Mouse (Mus musculus) midbrain, postnatal 0 days (tissue): Measurements from ENCODE around the gene Palm3. TPM values are rescaled to one million over a fixed set of nuclear protein-coding genes. Genes with fewer than 3 reads are reported as not detected.

Experiments used
- ATAC-seq: fragments of 200-750 bp; cut with Nextera tagmentation; 2 replicates; pipeline ENCODE4 v1.8.0; 2017; ENCODE audit warnings: moderate number of reproducible peaks, mild to moderate bottlenecking, moderate TSS enrichment, moderate library complexity; ENCODE audit not compliant: low FRiP score
- DNase-seq: peaks from one replicate; pipeline ENCODE4 v3.0.0-alpha.2; 2015; ENCODE audit warnings: low spot score
- H3K27ac ChIP-seq: fragments of 300-500 bp; sonication (generic); 2 replicates; pipeline ENCODE4 v1.5.1; 2014; ENCODE audit warnings: low read depth, mild to moderate bottlenecking, low read length, mixed read lengths
- H3K27me3 ChIP-seq: fragments of 300-500 bp; sonication (generic); 2 replicates; pipeline ENCODE4 v1.6.1; 2014; ENCODE audit warnings: low read length, control low read depth, mixed read lengths; ENCODE audit not compliant: insufficient read depth
- H3K36me3 ChIP-seq: fragments of 300-500 bp; sonication (generic); 2 replicates; pipeline ENCODE4 v1.6.1; 2014; ENCODE audit warnings: low read length, control low read depth, mixed read lengths; ENCODE audit not compliant: insufficient read depth
- H3K4me1 ChIP-seq: fragments of 300-500 bp; sonication (generic); 2 replicates; pipeline ENCODE4 v1.6.1; 2014; ENCODE audit warnings: mild to moderate bottlenecking, control low read depth, antibody characterized with exemption, low read length, mixed read lengths; ENCODE audit not compliant: insufficient read depth
- H3K4me2 ChIP-seq: fragments of 300-500 bp; sonication (generic); 2 replicates; pipeline ENCODE4 v1.6.1; 2014; ENCODE audit warnings: low read depth, mild to moderate bottlenecking, low read length, mixed read lengths; ENCODE audit not compliant: poor library complexity, severe bottlenecking
- H3K4me3 ChIP-seq: fragments of 300-500 bp; sonication (generic); 2 replicates; pipeline ENCODE4 v1.5.1; 2014; ENCODE audit warnings: low read depth, mild to moderate bottlenecking, low read length, moderate library complexity
- H3K9ac ChIP-seq: fragments of 300-500 bp; sonication (generic); replicated peaks from 2 replicates; pipeline ENCODE4 v1.6.1; 2014; ENCODE audit warnings: mild to moderate bottlenecking, low read length, moderate library complexity, mixed read lengths; ENCODE audit not compliant: poor library complexity, severe bottlenecking
- H3K9me3 ChIP-seq: fragments of 300-500 bp; sonication (generic); 2 replicates; pipeline ENCODE4 v1.6.1; 2016; ENCODE audit warnings: low read length, control low read depth
- CTCF ChIP-seq: IDR thresholded peaks from 2 replicates; pipeline ENCODE4 v1.5.1; 2016; ENCODE audit warnings: antibody characterized with exemption, mild to moderate bottlenecking
- WGBS: fragments of 180-500 bp; shearing (Covaris S2); extraction: QIAGEN DNeasy Blood & Tissue Kit; methylation state at CpG from one replicate; pipeline ENCODE4 v1.1.7; 2014; 5-methylcytosine and 5-hydroxymethylcytosine counted together
- polyA plus RNA-seq: library from polyadenylated mRNA; unstranded; fragments of >200 nt; fragmentation: Nextera tagmentation; extraction: Ambion mirVana; gene quantifications from 2 replicates; pipeline ENCODE4 v1.2.1, GENCODE M21; 2015
- total RNA-seq: library from RNA; depleted of rRNA; stranded (reverse); fragments of >200 nt; gene quantifications from 2 replicates; pipeline ENCODE4 v1.2.3, GENCODE M21; 2014

Gene Palm3
- total and polyA plus RNA-seq, 2 experiments from 2014 or later = 4.4 to 8.0 TPM

- no peak overlapping the region for H3K4me2 ChIP-seq
- no peak overlapping the region for H3K4me3 ChIP-seq
- H3K4me1 ChIP-seq = peaks cover 4% of the 10 kb centered on the region; the same call in 1 of the 2 replicates
- TF ChIP-seq CTCF = no peak
- no peak overlapping the region for H3K27ac ChIP-seq
- no peaks in the 10 kb centered on the region for H3K9me3 ChIP-seq
- no peak overlapping the region for H3K9ac ChIP-seq
- no peaks in the 10 kb centered on the region for H3K36me3 ChIP-seq
- no peak for DNase-seq
- WGBS = 76% methylated on average over 3 of the region's 3 CpGs
- peaks cover 39% of the 10 kb centered on the region for H3K27me3 ChIP-seq
- ATAC-seq = no peak
Measured at GRCm38 (mm10) chr8:84046505-84046904, 25.2 kb downstream of the Palm3 start.

GRCm38 (mm10) chr8:84048171-84048570, 26.9 kb downstream of the Palm3 start:
- no peak for ATAC-seq

GRCm38 (mm10) chr8:84052746-84053145, 31.5 kb downstream of the Palm3 start:
- H3K4me3 ChIP-seq = no peak overlapping the region
- no peak overlapping the region for H3K9ac ChIP-seq
- no peak for TF ChIP-seq CTCF
- ATAC-seq (no peak), DNase-seq (no peak)
- no peak overlapping the region for H3K27ac ChIP-seq
- H3K36me3 ChIP-seq = no peaks in the 10 kb centered on the region
- H3K4me2 ChIP-seq = no peak overlapping the region
- no peaks in the 10 kb centered on the region for H3K27me3 ChIP-seq
- no peaks in the 10 kb centered on the region for H3K4me1 ChIP-seq
- no peaks in the 10 kb centered on the region for H3K9me3 ChIP-seq
- 70% methylated on average over 3 of the region's 3 CpGs for WGBS

More at GRCm38 (mm10) chr8:84048171-84048570, 26.9 kb downstream of the Palm3 start:
- DNase-seq = no peak
- no peak for TF ChIP-seq CTCF
- H3K4me3 ChIP-seq = no peak overlapping the region
- no peak overlapping the region for H3K27ac ChIP-seq
- no peaks in the 10 kb centered on the region for H3K4me1 ChIP-seq
- H3K9ac ChIP-seq = no peak overlapping the region
- WGBS = 81% methylated on average over 5 of the region's 5 CpGs
- peaks cover 22% of the 10 kb centered on the region for H3K27me3 ChIP-seq
- H3K36me3 ChIP-seq = no peaks in the 10 kb centered on the region
- H3K9me3 ChIP-seq = no peaks in the 10 kb centered on the region
- no peak overlapping the region for H3K4me2 ChIP-seq

- WGBS = 94% methylated on average over 5 of the region's 5 CpGs
- H3K4me3 ChIP-seq = no peak overlapping the region
- no peaks in the 10 kb centered on the region for H3K36me3 ChIP-seq
- H3K4me1 ChIP-seq = no peaks in the 10 kb centered on the region
- no peak overlapping the region for H3K9ac ChIP-seq
- TF ChIP-seq CTCF = no peak
- H3K27me3 ChIP-seq = no peaks in the 10 kb centered on the region
- no peak for ATAC-seq
- no peak overlapping the region for H3K4me2 ChIP-seq
- no peak overlapping the region for H3K27ac ChIP-seq
- no peak for DNase-seq
- no peaks in the 10 kb centered on the region for H3K9me3 ChIP-seq
Measured at GRCm38 (mm10) chr8:84053229-84053628, 32.0 kb downstream of the Palm3 start.

GRCm38 (mm10) chr8:84057827-84058226, 36.6 kb downstream of the Palm3 start:
- no peak for TF ChIP-seq CTCF
- Histone ChIP-seq H3K27me3 (no peaks in the 10 kb centered on the region), H3K27ac (no peak overlapping the region), H3K4me2 (no peak overlapping the region), H3K9me3 (no peaks in the 10 kb centered on the region), H3K4me3 (no peak overlapping the region), H3K36me3 (no peaks in the 10 kb centered on the region), H3K9ac (no peak overlapping the region), H3K4me1 (no peaks in the 10 kb centered on the region)
- WGBS = 69% methylated on average over 1 of the region's 1 CpGs
- ATAC-seq = no peak
- no peak for DNase-seq

GRCm38 (mm10) chr8:84059226-84059625, 38.0 kb downstream of the Palm3 start:
- Histone ChIP-seq H3K36me3 (no peaks in the 10 kb centered on the region), H3K4me2 (no peak overlapping the region), H3K4me3 (no peak overlapping the region), H3K9ac (no peak overlapping the region), H3K27ac (no peak overlapping the region), H3K4me1 (no peaks in the 10 kb centered on the region), H3K9me3 (no peaks in the 10 kb centered on the region), H3K27me3 (no peaks in the 10 kb centered on the region)
- DNase-seq (no peak), ATAC-seq (no peak)
- no peak for TF ChIP-seq CTCF
- WGBS = 95% methylated on average over 2 of the region's 2 CpGs
